Mouse (Mus musculus) brain, embryonic 14.5 days (tissue): ENCODE data around the gene Capn3. TPM values are rescaled to one million over a fixed set of nuclear protein-coding genes. Genes with fewer than 3 reads are reported as not detected.
A peak's percentile ranks its signal among the peaks of the same experiment; 100 is the strongest.

Experiments used
- DNase-seq: peaks from one replicate; pipeline ENCODE4 v3.0.0-alpha.2; 2011; ENCODE audit warnings: low read depth
- CTCF ChIP-seq: fragments of 200-500 bp; IDR thresholded peaks from 2 replicates; pipeline ENCODE4 v1.5.1; 2012; ENCODE audit warnings: inconsistent platforms, mild to moderate bottlenecking, moderate library complexity, borderline replicate concordance; ENCODE audit not compliant: insufficient read depth, insufficient read length; ENCODE audit errors: extremely low read depth
- POLR2A ChIP-seq: fragments of 200-500 bp; IDR thresholded peaks from 2 replicates; pipeline ENCODE4 v1.6.1; 2012; ENCODE audit warnings: mild to moderate bottlenecking, inconsistent platforms, borderline replicate concordance; ENCODE audit not compliant: poor library complexity, insufficient read depth, insufficient read length, severe bottlenecking; ENCODE audit errors: extremely low read depth
- polyA plus RNA-seq: library from polyadenylated mRNA; depleted of rRNA; stranded (reverse); fragments of >200 nt; gene quantifications from 2 replicates; pipeline ENCODE4 v1.2.3, GENCODE M21; 2012; rRNA removed

The Capn3 gene
- polyA plus RNA-seq, 1 experiment = 1.3 TPM

GRCm38 (mm10) chr2:120529531-120529930 lies 73.7 kb downstream of the Capn3 start:
- TF ChIP-seq POLR2A = no peak
- no peak for TF ChIP-seq CTCF
- DNase-seq = peak; percentile 11

DNA sequence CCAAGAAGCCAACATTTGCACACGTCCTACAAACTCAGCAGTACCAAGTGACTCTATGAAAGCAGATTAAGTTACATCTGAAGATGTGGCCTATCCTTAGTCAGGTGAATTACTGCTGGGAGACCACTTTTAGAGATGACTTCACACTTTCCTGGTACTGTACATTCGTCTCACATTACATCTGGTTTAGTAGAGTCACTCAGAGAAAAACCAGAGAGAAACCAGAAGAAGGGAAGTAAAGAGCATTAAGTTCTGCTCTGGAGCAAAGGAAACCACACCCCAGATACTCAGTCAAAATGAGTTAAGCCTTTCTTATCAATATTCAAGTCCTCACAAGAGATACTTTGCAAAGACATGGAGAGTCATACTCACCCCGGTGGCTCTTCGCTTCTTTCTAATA lies 75.4 kb downstream of the Capn3 start:
- no peak for DNase-seq
- TF ChIP-seq POLR2A = no peak
- TF ChIP-seq CTCF = no peak

DNA sequence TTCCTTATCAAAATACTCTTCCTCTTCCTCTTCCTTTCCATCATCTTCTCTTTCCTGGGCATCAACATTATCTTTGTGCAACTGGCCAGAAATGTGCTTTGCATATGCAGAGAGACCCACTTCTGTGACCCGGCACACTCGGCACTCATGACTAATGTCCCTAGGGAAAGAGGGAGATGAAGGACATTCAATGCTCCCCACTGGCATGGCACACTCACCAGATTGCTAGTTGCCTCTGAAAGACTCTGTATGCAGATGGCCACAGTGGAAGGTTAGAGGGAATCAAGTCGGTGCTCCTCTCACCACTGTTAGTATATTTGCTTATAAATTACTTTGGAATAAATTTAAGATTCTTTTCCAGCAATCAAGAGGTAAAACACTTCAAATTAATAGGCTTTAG lies 83.5 kb downstream of the Capn3 start:
- no peak for DNase-seq
- no peak for TF ChIP-seq CTCF
- TF ChIP-seq POLR2A = no peak

DNA sequence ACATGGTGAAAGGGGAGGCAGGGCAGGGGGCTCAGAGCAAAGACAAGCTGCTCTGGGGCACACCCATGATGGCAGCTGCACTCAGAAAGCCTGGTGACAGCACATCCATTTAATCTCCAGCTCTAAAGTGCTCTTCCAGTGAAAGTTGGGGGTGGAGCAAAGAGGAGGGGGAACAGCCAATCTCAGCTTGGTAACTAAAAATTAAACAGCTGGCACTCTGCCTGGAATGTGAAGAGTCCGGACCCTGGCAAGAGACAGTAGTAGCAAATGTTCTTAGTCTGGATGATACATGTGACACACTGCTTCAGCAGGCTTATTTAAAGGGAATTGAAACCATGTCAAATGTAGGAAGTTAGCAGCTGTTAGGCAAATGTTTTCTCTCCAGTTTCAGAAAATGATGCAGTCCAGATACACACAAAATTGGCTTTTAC lies 84.0 kb downstream of the Capn3 start:
- DNase-seq = peak; percentile 96
- TF ChIP-seq POLR2A (no peak), CTCF (no peak)

DNA sequence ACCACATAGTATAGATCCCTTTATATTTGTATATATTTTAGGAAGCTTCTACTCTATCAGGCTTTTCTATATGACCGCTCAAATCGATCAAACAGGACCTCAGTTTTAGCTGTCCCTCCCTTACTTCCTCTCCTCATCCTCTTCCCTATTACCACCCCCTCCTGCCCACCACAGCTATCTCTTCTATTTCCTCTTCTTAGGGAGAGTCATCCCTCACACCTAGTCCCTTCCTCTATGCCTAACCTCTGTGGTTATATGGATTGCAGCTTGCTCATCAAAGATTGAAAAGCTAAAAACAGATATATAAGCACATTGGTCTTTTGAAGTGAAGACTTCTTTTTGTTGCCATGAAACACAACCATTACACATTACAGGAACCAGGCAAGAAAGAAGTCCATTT lies 88.9 kb downstream of the Capn3 start:
- no peak for DNase-seq
- TF ChIP-seq CTCF (no peak), POLR2A (no peak)

Other genes starting within 250 kb of the Capn3 start
- 4.1 and 4.5 TPM in 2 replicates for gene Pla2g4e, start 210.7 kb upstream of the Capn3 start, polyA plus RNA-seq
- gene Pla2g4d, start 166.8 kb upstream of the Capn3 start, polyA plus RNA-seq = 0.03 TPM in 2 replicates
- 0.07 and 0.38 TPM in 2 replicates for gene Pla2g4f, start 141.9 kb upstream of the Capn3 start, polyA plus RNA-seq
- gene Vps39, start 102.9 kb upstream of the Capn3 start, polyA plus RNA-seq = 58.1 and 58.7 TPM in 2 replicates
- gene Ganc, start 52.1 kb upstream of the Capn3 start, polyA plus RNA-seq = 6.8 and 6.9 TPM in 2 replicates
- gene Tmem87a, start 51.9 kb upstream of the Capn3 start, polyA plus RNA-seq = 17.0 and 21.1 TPM in 2 replicates
- 44.6 and 53.8 TPM in 2 replicates for gene Zfp106, start 107.8 kb downstream of the Capn3 start, polyA plus RNA-seq
- gene Snap23, start 111.7 kb downstream of the Capn3 start, polyA plus RNA-seq = 16.0 and 20.8 TPM in 2 replicates
- 17.1 and 19.0 TPM in 2 replicates for gene Haus2, start 153.4 kb downstream of the Capn3 start, polyA plus RNA-seq
- gene Lrrc57, start 153.5 kb downstream of the Capn3 start, polyA plus RNA-seq = 21.2 and 27.8 TPM in 2 replicates
- gene Stard9, start 173.1 kb downstream of the Capn3 start, polyA plus RNA-seq = 14.6 and 16.1 TPM in 2 replicates